Mouse (Mus musculus): ENCODE data around the gene Rtl8b. TPM values are rescaled to one million over a fixed set of nuclear protein-coding genes. Genes with fewer than 3 reads are reported as not detected.
"Not testable (repeated sequence)": the region's sequence is repeated elsewhere in the genome, so short reads cannot be mapped to it uniquely, and the experiment has no call there.

Gene Rtl8b
- total RNA-seq (2021) = 10 to 100 TPM; 87.7 to 93.6 TPM
- long read RNA-seq, experiment 1, transcript Rtl8b-201 (1 exons, 1,232 nt) = major isoform, 62 of 63 reads
- long read RNA-seq, experiment 1, partial matches to known transcripts = 0 of 63 reads
- long read RNA-seq, experiment 1, other reads (novel, unspliced or antisense) = 1 of 63 reads
- long read RNA-seq, experiment 2, transcript Rtl8b-201 (1 exons, 1,232 nt) = major isoform, 58 of 58 reads
- long read RNA-seq, experiment 2, partial matches to known transcripts = 0 of 58 reads
- long read RNA-seq, experiment 2, other reads (novel, unspliced or antisense) = 0 of 58 reads

DNA sequence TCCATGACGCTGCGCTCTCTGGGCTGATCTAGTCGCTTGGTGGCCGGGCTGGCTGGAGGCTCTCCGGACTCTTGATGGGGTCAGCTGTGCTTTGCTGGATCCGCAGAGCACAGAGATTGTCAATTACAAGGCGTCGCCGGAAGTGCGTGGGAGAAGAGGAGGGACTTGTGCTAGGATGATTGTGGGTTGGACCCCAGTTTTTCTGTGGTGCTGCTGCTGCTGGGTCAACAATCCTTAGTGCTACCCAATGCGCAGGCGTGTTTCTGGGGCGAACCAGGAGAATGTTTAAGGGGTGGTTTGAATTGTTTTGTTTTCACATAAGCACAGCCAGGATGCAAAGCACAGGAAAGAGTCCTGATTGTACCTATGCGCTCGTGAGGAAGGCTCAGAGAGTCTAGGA, at the start of gene Rtl8b:
TSS of gene Rtl8b (minus strand) at position 115 of the 400 bp plus-strand sequence.
- peak; percentile 83 for DNase-seq

- peak; percentile 62 for DNase-seq
Measured at GRCm38 (mm10) chrX:53716323-53717182, 46.3 kb upstream of the Rtl8b start.

- no peak for DNase-seq
Measured at GRCm38 (mm10) chrX:53715942-53716322, 45.7 kb upstream of the Rtl8b start.

GRCm38 (mm10) chrX:53702673-53703072, 32.5 kb upstream of the Rtl8b start:
- DNase-seq = no peak

- no peak for DNase-seq
Measured at GRCm38 (mm10) chrX:53699225-53699624, 29.0 kb upstream of the Rtl8b start.

GRCm38 (mm10) chrX:53694008-53694777, 24.0 kb upstream of the Rtl8b start:
- DNase-seq = no peak

GRCm38 (mm10) chrX:53693141-53693540, 22.9 kb upstream of the Rtl8b start:
- DNase-seq = no peak

DNA sequence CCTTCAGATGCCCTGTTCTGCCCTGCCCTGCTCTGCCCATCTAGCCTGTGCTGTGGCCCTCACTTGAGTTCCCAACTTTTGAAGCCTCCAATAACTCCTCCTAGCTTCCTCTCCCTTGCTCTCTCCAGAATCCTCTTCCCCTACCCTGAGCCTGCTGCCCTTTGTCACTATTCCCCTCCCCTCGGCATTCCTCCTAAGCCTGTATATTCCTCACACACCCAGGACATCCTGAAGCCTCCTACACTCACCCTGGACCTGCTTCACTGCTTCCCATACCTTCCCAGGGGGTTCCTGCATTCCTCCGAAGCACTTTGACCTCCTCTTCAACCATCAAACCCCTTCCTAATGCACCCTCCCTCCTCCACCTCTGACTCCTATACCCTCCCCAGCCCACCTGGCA, 21.9 kb upstream of the Rtl8b start:
- no peak for DNase-seq

- DNase-seq = not testable (repeated sequence)
Measured at GRCm38 (mm10) chrX:53684676-53685075, 14.5 kb upstream of the Rtl8b start.

GRCm38 (mm10) chrX:53682650-53683049, 12.4 kb upstream of the Rtl8b start:
- not testable (repeated sequence) for DNase-seq

GRCm38 (mm10) chrX:53676943-53677342, 6.7 kb upstream of the Rtl8b start:
- DNase-seq = peak; percentile 81

DNA sequence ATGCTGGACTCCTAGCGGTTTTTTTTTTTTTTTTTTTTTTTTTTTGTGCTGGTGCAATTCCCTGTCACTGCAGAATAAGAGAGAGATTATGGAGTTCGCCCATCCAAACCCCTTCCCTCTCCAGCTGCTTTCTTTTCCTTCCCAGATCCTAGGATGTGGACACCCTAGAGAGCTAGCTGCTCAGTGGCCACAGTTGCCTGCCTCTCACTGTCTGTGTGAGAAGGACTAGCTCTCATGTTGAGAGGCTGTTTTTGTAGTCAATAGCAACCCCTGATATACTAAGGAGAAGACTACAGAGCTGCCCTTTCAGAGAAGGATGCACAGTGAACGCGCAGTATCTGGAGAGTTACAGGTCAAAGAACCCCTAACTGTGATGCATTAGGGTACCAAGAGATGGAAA, 488 bp upstream of the Rtl8b start:
- DNase-seq = not testable (repeated sequence)

DNA sequence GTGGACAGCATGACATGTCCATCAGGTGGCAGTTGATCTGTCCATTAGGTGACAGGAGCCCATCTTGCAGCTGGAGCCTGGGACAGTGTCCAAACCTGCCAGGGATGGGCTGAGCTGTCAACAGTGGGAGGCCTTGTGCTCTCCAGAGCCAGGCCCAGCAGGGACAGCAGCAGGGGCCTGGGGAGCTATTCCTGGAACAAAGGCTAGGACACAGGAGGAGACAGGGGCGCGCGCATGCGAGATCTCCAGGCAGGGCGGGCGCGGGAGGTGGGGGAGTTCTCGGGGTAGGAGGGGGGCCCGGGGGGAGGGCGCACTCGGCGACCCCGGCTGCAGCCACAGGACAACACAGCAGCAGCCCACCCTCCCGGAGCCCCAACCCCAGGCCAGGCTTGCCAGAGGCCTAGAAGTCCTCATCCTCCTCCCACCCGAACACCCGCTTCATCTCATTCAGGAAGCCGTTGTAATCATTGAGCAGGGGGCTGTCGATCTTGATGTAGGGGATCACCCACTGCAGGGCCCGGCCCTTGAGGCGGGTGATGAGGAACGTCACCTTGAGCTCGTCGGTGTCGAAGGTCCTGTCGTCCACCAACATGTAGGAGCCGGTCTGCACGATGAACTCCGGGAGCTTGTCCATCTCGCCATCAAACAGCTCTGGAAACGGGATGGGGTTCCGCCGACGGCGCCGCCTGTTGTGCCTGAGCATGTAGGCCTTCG, 494 bp downstream of the Rtl8b start:
- not testable (repeated sequence) for DNase-seq

- DNase-seq = not testable (repeated sequence)
Measured at GRCm38 (mm10) chrX:53652917-53653316, 17.3 kb downstream of the Rtl8b start.

- DNase-seq = peak; percentile 3
Measured at GRCm38 (mm10) chrX:53645885-53646284, 24.3 kb downstream of the Rtl8b start.

DNA sequence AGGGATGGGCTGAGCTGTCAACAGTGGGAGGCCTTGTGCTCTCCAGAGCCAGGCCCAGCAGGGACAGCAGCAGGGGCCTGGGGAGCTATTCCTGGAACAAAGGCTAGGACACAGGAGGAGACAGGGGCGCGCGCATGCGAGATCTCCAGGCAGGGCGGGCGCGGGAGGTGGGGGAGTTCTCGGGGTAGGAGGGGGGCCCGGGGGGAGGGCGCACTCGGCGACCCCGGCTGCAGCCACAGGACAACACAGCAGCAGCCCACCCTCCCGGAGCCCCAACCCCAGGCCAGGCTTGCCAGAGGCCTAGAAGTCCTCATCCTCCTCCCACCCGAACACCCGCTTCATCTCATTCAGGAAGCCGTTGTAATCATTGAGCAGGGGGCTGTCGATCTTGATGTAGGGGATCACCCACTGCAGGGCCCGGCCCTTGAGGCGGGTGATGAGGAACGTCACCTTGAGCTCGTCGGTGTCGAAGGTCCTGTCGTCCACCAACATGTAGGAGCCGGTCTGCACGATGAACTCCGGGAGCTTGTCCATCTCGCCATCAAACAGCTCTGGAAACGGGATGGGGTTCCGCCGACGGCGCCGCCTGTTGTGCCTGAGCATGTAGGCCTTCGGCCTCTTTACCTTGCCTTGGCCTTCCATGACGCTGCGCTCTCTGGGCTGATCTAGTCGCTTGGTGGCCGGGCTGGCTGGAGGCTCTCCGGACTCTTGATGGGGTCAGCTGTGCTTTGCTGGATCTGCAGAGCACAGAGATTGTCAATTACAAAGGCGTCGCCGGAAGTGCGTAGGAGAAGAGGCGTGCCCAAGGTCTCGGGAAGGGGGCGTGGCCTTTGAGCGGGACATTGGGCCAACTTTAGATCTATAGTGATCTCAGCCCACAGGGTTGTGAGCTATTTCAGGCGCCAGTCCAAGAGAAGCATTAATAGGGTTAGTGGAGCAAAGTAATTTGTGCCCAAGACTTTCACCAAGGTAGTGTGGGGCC, 26.9 kb downstream of the Rtl8b start, which contains the start of gene Rtl8a:
TSS of gene Rtl8a (minus strand) at position 703 of the 982 bp plus-strand sequence.
- peak; percentile 87 for DNase-seq

- DNase-seq = not testable (repeated sequence)
Measured at GRCm38 (mm10) chrX:53642604-53642979, 27.6 kb downstream of the Rtl8b start.

GRCm38 (mm10) chrX:53638107-53638506, 32.1 kb downstream of the Rtl8b start:
- DNase-seq = not testable (repeated sequence)

Measured in adrenal gland, postnatal 10 days (tissue).